Mouse (Mus musculus): ENCODE measurements around the gene Rora. TPM values are rescaled to one million over a fixed set of nuclear protein-coding genes. Genes with fewer than 3 reads are reported as not detected.
A peak's percentile ranks its signal among the peaks of the same experiment; 100 is the strongest.

Gene Rora
- total RNA-seq, 2 experiments from 2014 or later: 24.2 to 26.3 TPM

GRCm38 (mm10) chr9:69310524-69310923 lies 656.9 kb downstream of the Rora start:
- DNase-seq: no peak

DNA sequence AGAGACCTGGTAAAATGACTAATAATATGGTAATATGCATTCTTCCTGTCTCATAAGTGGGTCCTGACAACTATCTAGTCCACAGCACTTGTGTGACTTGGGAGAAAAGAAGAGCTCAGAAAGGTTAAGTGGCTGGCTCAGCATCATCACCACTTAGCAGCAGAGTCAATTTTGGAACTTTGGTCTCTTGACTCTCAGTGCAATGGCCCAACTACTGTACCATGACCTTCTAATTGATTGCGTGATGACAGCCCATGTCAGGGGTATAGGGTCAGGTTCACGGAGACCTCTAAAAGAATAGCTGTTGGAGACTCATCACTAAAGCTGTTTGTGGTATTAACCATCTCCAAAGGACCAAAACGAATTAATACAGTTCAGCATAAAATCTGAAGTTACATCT lies 659.7 kb downstream of the Rora start:
- no peak for DNase-seq

GRCm38 (mm10) chr9:69314451-69315210 lies 661.0 kb downstream of the Rora start:
- peak in 1 of 2 experiments; percentile 33 for DNase-seq

DNA sequence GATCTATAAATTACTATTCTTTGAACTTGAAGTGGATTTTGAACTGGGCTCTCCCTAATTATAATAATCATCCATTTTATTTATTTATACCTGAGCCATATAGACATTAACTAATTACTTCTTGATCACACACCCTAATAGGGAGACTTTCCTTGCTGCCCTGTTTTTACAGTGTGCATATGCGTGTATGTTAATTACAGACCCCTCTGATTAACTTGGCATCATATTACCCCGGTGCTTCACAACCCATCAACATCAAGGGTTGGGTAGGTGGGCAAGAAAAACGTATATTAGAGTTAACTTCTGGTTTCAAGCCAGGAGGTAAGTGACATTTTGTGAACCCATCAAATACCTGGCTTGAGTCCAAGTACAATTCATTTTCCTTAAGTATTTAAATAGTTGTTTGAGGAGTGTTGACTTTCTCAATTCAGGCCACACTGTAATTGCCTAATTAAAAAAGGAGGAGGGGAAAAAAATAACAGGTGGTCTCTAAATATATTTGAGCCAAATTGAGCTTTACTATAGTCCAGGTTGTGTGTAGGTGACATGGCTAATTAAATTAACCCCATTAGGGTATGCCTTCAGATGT lies 664.0 kb downstream of the Rora start:
- no peak for DNase-seq

- no peak for DNase-seq
These were observed 665.8 kb downstream of the Rora start for GRCm38 (mm10) chr9:69319434-69319833.

DNA sequence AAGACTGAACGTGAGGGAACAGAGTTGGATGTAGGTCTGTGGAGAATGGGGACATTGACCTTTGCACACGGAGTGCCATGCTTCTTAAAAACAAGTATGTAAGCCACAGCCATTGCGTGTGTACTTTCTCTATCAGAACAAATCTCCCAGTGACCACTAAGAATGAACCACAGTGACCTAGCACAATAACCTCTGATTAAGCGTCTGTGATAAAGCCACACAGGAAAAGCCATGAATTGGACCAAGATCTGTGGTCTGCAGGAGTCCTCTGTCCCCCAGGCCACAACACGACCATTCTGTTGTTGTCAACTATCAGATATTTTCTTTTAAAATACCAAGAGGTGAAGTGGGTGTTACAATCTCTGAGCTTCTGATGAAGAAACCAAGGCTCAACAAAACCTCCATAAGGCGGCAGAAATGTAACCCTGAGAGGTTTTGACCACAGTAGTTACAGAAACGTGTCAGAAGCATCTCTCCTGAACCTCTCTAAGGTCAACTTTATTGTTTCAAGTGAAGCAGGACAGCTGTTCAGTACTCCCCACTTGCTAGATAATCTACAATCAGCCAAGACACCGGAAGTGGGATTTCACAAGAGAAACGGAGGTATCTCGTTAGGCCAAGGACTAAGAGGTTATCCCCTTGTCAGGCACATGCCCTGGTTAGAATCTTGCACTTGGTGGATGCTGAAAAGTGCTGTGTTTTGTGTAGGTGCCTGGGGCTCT lies 666.5 kb downstream of the Rora start:
- DNase-seq: no peak

DNA sequence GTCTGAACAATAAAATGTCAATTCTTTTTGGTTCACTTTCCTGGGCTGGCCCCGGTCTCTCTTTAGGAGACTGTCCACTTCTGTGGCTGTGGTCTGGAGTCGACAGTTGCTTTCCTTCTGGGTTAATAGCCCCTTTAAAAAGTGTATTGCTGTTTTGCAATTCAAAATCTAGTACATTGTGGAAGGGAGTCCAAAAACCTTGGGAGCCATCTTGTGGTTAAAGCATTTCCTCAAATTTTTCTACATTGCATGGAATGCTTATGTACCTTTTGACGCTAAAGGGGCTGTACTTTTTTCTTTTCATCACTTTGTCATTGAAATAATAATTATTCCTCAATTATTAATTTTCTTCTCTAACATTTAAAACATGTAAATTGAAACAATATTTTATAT lies 667.0 kb downstream of the Rora start:
- no peak for DNase-seq

GRCm38 (mm10) chr9:69321956-69322355 lies 668.4 kb downstream of the Rora start:
- no peak for DNase-seq

GRCm38 (mm10) chr9:69323831-69324230 lies 670.2 kb downstream of the Rora start:
- no peak for DNase-seq

DNA sequence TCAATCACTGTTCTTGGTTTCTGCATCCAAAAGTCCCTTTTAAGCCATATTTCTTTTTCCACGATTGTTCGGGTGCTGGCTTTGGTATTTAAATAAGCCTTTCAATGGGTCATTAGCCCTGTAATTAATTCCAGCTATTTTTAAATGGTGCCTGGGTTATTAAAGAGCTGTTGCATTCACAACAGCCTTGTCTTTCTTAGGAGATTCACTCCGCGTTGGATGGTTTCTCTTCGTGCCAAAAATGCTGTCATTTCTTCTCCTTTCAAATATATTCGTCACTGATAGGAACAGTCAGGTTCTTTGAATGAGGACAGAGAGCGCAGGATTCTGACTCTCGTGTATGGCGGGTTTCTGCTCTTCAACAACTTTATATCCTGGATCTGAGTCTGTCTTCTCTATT lies 673.5 kb downstream of the Rora start:
- no peak for DNase-seq

DNA sequence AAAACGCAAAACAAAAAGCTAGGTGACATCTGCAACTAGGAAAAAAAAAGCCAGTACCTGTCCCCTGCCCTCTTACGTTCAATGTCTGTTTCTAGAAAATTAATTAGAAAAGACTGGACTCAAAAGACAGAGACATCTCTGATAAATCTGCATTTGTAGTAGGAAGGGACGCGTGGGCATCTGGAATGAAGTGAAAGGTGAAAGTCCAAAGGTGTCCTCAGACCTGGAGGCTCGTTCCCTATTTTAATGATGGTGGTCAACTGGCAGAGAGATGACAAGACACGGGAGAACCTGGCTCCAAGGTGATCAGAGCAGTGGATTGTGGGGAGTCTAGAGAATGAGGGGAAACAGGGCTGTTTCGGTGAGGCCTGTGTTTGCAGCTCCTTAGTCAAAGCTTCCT lies 674.0 kb downstream of the Rora start:
- no peak for DNase-seq

DNA sequence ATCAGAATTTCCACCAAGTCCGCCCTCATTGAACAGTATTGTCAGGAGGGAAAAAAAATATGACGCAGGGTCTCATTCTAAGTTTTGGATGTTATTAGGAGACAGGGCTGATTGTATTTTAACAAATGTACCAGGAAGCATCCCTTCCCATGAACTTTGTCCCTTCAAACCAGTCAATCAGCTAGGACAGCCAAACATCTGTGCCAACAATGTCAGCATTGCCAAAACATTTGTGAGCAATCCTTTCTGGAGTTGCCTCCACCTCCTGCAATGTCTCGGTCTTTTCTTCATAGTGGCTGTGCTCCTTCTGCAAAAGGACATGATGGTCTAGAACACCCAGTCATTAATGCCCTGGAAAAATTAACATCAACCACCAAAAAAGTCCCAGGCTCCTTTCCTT lies 678.2 kb downstream of the Rora start:
- DNase-seq: no peak

DNA sequence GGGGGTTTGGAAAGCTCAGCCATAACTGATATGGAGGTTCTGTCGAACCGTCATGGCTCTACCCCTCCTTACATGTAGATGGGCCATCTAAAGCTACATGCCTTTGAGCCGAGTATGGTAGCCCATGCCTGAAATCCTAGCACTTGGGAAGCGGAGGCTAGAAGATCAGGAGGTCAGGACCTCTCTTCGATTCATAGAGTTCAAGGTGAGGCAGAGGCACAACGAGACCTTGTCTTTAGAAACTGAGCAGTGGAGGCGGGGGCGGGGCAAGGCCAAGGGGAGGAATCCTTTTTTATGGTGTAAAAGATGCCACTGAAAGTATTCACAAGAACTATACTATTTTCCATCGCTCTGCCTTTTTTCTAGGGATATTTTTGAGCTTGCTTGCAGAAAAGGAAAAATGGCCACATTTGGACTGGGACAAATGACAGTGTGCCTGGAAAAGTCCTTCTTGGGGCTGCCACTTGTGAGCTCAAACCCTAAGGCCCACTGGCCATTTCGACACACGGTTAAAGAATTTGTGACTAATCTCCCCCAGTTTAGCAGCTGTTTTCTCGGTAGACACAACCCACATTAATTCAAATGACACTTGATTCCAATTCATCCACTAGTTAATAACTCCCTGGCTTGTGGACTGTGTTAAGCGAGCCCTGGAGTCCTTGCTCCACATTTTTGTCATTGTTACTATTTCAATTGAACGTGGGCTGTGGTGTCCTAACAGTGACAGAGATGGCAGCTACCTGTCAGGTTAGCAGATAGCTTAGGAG lies 679.4 kb downstream of the Rora start:
- no peak for DNase-seq

DNA sequence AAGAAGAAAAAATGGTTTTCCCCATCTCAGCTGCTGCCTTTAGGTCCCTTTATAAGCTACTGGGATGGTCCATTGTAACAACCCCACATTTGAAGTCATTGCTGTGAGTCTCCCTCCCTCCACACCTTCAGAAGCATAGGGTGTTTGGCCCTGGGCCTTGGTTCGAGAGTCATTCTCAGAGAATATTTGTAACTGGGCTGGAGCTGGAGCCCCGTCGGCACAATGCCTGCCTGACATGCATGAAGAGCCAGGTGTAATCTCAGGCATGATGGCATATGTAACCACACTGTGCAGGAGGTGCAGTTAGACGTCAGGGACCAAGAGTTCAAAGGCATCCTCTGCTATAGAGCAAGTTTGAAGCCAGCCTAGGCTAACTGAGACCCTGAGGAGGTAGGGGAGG lies 680.1 kb downstream of the Rora start:
- no peak for DNase-seq

GRCm38 (mm10) chr9:69334106-69334505 lies 680.5 kb downstream of the Rora start:
- DNase-seq: no peak

DNA sequence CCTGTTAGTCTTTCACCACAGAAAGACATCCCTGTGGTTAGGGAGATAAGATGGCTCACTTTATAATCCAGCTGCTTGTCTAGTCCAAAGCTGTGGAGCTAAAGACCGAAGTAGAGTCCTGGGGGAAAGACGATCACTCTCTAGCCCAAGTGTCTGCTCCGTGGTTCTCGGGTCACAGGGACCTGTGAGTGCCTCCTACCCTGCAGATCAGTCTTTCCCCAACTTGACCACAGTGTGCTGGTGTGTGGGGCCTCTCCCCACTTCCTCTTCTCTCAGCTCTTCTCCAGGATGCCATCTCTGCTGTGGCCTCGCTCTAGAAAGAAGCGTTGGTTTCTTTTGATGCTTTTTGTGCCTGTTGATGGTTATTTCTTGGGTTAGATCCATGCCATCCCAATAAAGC lies 682.5 kb downstream of the Rora start:
- no peak for DNase-seq

DNA sequence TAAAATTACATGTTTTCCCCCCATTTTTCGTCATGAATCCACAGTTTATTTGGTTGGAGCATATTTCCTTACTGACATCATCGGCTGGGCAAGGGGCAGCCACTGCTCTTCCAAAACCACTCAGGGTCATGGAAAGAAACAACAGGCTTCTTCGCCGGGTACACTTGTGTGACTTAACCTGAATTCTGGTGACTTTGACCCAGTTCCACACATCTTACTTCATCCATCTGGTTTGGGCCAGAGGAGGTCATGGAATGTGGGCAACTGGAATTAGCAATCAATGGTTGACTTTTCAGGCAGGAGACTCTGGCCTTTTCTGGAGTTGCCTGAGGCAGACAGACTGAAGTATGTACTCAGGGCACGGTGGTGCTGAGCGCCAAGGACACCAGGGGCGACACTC lies 685.6 kb downstream of the Rora start:
- DNase-seq: peak in 1 of 2 experiments; percentile 14

- DNase-seq: no peak
These were observed 686.2 kb downstream of the Rora start for GRCm38 (mm10) chr9:69339829-69340228.

GRCm38 (mm10) chr9:69340421-69340820 lies 686.8 kb downstream of the Rora start:
- no peak for DNase-seq

- DNase-seq: no peak
These were observed 690.3 kb downstream of the Rora start for GRCm38 (mm10) chr9:69343881-69344280.

GRCm38 (mm10) chr9:69345550-69345949 lies 692.0 kb downstream of the Rora start:
- no peak for DNase-seq

- no peak for DNase-seq
These were observed 694.2 kb downstream of the Rora start for GRCm38 (mm10) chr9:69347796-69348195.

DNA sequence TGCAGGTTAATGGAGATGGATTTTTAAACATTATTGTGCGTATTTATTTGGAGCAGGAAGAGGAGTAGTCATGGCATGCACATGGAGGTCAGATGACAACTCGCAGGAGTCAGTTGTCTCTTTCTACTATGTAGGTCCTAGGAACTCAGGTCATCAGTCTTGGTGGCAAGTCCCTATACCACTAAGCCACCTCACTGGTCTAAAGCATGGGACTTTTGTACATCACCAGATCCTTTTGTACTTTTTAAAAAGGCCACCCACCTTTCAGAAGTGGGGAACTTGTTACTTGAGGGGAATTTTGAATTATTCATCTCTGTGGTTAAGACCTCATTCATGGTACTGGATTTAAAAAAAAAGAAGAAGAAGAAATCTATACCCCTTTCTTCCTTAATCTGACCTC lies 696.0 kb downstream of the Rora start:
- DNase-seq: no peak

All from heart, adult 18-20 months (tissue).